Mouse (Mus musculus): Measurements from ENCODE around the gene Ifitm3.

DNA sequence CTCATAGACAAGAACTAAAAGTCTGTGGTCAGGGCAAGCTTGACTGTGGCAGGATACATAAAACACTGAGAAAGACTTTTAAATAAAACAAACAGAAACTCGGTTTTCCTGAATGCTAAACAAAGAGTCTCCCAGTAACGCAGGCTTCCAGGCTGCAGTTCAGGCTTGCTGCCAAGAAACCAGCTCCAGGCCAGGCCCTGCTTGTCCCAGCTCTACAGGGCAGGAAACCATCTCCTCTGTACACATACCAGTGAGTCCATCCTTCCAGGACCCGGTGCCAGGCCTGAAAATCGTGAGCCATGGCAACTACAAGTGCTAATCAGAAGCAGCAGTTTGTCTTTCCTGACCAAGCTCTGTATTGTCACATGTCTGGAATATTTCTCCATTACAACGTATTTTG lies 31.1 kb upstream of the Ifitm3 start:
- TF ChIP-seq POLR2A (IDR thresholded peaks at IDR 0.05; ENCODE audit: borderline replicate concordance, low read depth, low read length) (no peak), CTCF (IDR thresholded peaks at IDR 0.05; ENCODE audit: low read depth, low read length) (no peak)
